Mouse (Mus musculus) lung, postnatal 25 days (tissue): ENCODE measurements at regions not wholly inside any gene's neighbourhood (a gene's known extent, or its start where the extent isn't known, plus 50 kb on each side); places are given as distances from the start of the nearest gene placed in this dataset.

Experiments
- DNase-seq: peaks from one replicate; pipeline ENCODE4 v3.0.0; 2022; ENCODE audit warnings: low spot score

GRCm38 (mm10) chrX:11798326-11798725, 361.8 kb downstream of the Bcor start:
- DNase-seq, result peak; percentile 50

GRCm38 (mm10) chrX:11800400-11800941, 359.7 kb downstream of the Bcor start:
- DNase-seq, result no peak

- no peak for DNase-seq
These were observed 358.9 kb downstream of the Bcor start for GRCm38 (mm10) chrX:11801208-11801607.

GRCm38 (mm10) chrX:11801621-11802020, 358.5 kb downstream of the Bcor start:
- no peak for DNase-seq

GRCm38 (mm10) chrX:11802074-11802899, 357.9 kb downstream of the Bcor start:
- no peak for DNase-seq

GRCm38 (mm10) chrX:11803239-11803638, 356.9 kb downstream of the Bcor start:
- DNase-seq, result no peak

- DNase-seq, result no peak
These were observed 353.3 kb downstream of the Bcor start for GRCm38 (mm10) chrX:11806896-11807252.

GRCm38 (mm10) chrX:11807253-11807882, 352.8 kb downstream of the Bcor start:
- DNase-seq, result no peak

- DNase-seq, result no peak
These were observed 352.3 kb downstream of the Bcor start for GRCm38 (mm10) chrX:11807883-11808262.

GRCm38 (mm10) chrX:11808911-11809310, 351.2 kb downstream of the Bcor start:
- no peak for DNase-seq

GRCm38 (mm10) chrX:11814861-11815260, 345.3 kb downstream of the Bcor start:
- no peak for DNase-seq

- no peak for DNase-seq
These were observed 344.3 kb downstream of the Bcor start for GRCm38 (mm10) chrX:11815864-11816263.

GRCm38 (mm10) chrX:11818634-11819033, 341.5 kb downstream of the Bcor start:
- no peak for DNase-seq

- no peak for DNase-seq
These were observed 339.0 kb downstream of the Bcor start for GRCm38 (mm10) chrX:11821165-11821564.

GRCm38 (mm10) chrX:11821880-11822768, 338.0 kb downstream of the Bcor start:
- DNase-seq, result no peak

- DNase-seq, result no peak
These were observed 334.2 kb downstream of the Bcor start for GRCm38 (mm10) chrX:11825948-11826347.

GRCm38 (mm10) chrX:11826737-11827408, 333.3 kb downstream of the Bcor start:
- no peak for DNase-seq

- no peak for DNase-seq
These were observed 330.6 kb downstream of the Bcor start for GRCm38 (mm10) chrX:11829411-11830002.

- DNase-seq, result no peak
These were observed 322.6 kb downstream of the Bcor start for GRCm38 (mm10) chrX:11837566-11837965.

- DNase-seq, result no peak
These were observed 320.4 kb downstream of the Bcor start for GRCm38 (mm10) chrX:11839665-11840245.
